Mouse (Mus musculus) liver, postnatal 0 days (tissue): ENCODE data around the gene Insig2. TPM values are rescaled to one million over a fixed set of nuclear protein-coding genes. Genes with fewer than 3 reads are reported as not detected.

Source experiments
- ATAC-seq: fragments of 200-750 bp; cut with Nextera tagmentation; 2 replicates; pipeline ENCODE4 v1.8.0; 2017; ENCODE audit warnings: mild to moderate bottlenecking, moderate library complexity
- DNase-seq: peaks from one replicate; pipeline ENCODE4 v3.0.0-alpha.2; 2016
- H3K27ac ChIP-seq: fragments of 300-500 bp; sonication (generic); 2 replicates; pipeline ENCODE4 v1.5.1; 2014; ENCODE audit warnings: antibody characterized with exemption, moderate library complexity, mild to moderate bottlenecking, low read depth
- H3K27me3 ChIP-seq: fragments of 300-500 bp; sonication (generic); 2 replicates; pipeline ENCODE4 v1.6.1; 2014; ENCODE audit warnings: low read length, control low read depth, mixed read lengths; ENCODE audit not compliant: insufficient read depth
- H3K36me3 ChIP-seq: fragments of 300-500 bp; sonication (generic); replicated peaks from 2 replicates; pipeline ENCODE4 v1.6.1; 2014; ENCODE audit warnings: mild to moderate bottlenecking, control low read depth, low read length, moderate library complexity, mixed read lengths; ENCODE audit not compliant: insufficient read depth
- H3K4me1 ChIP-seq: fragments of 300-500 bp; sonication (generic); 2 replicates; pipeline ENCODE4 v1.6.1; 2014; ENCODE audit warnings: antibody characterized with exemption, mild to moderate bottlenecking, control low read depth; ENCODE audit not compliant: insufficient read depth
- H3K4me2 ChIP-seq: fragments of 300-500 bp; sonication (generic); 2 replicates; pipeline ENCODE4 v1.6.1; 2014; ENCODE audit warnings: low read depth, mild to moderate bottlenecking, low read length, moderate library complexity, mixed read lengths
- H3K4me3 ChIP-seq: fragments of 300-500 bp; sonication (generic); 2 replicates; pipeline ENCODE4 v1.5.1; 2014; ENCODE audit warnings: low read depth, low read length
- H3K9ac ChIP-seq: fragments of 300-500 bp; sonication (generic); replicated peaks from 2 replicates; pipeline ENCODE4 v1.6.1; 2014; ENCODE audit warnings: mild to moderate bottlenecking, moderate library complexity
- H3K9me3 ChIP-seq: fragments of 300-500 bp; sonication (generic); 2 replicates; pipeline ENCODE4 v1.6.1; 2016; ENCODE audit warnings: mild to moderate bottlenecking, control low read depth, low read length, mixed read lengths
- CTCF ChIP-seq: sonication (generic); IDR thresholded peaks from 2 replicates; pipeline ENCODE4 v1.5.1; 2016; ENCODE audit warnings: antibody characterized with exemption, low read depth
- EP300 ChIP-seq: IDR thresholded peaks from 2 replicates; pipeline ENCODE4 v1.6.1; 2016; ENCODE audit warnings: antibody characterized with exemption, low read depth, mild to moderate bottlenecking
- WGBS: fragments of 180-500 bp; shearing (Covaris S2); extraction: QIAGEN DNeasy Blood & Tissue Kit; methylation state at CpG from one replicate; pipeline ENCODE4 v1.1.7; 2014; ENCODE audit not compliant: insufficient replicate concordance; 5-methylcytosine and 5-hydroxymethylcytosine counted together
- polyA plus RNA-seq: library from polyadenylated mRNA; unstranded; fragments of >200 nt; fragmentation: Nextera tagmentation; extraction: Ambion mirVana; gene quantifications from 2 replicates; pipeline ENCODE4 v1.2.1, GENCODE M21; 2015

Insig2 gene
- polyA plus RNA-seq, 1 experiment from 2014 or later = 47.7 TPM

DNA sequence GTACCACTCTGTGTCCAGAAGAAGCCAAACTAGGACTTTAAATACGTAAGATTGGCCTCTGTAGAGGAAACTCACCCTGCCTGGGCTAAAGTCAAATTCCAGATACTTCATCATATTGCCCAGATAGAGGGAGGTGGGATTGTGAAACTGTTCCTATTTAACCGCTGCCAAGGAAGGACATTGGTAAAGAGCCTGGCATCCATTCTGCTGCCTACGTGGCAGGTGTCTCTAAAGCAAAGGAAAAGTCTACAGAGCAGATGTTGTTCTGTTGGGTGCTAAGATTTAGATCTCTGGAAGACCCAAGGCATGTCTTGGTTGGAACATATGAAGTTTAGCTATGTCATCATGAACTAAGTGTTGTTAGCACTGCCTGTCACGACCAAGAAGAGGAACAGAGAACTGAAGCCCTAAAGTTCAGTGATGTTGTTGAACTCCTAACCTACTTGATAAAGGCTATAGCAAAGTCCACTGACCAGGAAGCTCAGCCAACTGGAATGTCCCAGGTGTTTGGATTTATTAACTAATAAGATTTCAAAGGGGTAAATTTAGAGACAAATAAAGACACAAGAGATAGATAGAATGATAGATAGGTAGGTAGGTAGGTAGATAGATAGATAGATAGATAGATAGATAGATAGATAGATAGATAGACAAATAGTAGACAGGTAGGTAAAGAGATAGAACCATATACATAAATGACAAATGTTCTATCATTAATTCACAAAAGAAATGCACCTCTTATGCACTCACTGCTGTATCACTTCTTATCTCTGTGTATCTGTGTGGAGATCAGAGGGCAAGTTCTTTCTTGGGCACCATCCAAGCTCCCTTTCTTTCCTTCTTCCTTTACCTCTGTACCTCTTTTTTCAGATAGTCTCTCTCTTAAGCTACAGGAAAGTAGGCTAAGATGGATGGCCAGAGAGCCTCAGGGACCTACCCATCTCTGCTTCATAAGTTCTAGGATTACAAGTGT, 16.8 kb upstream of the Insig2 start:
- Histone ChIP-seq H3K27ac (no peak overlapping the region), H3K36me3 (no peaks in the 10 kb centered on the region), H3K9me3 (no peaks in the 10 kb centered on the region), H3K4me2 (no peak overlapping the region), H3K27me3 (no peaks in the 10 kb centered on the region), H3K4me3 (no peak overlapping the region), H3K9ac (no peak overlapping the region), H3K4me1 (0 out of 2 replicates have a peak, but pooled peaks cover 1% of the 10 kb centered on the region)
- no peak for DNase-seq
- 57% methylated on average over 4 of the region's 4 CpGs for WGBS
- no peak for TF ChIP-seq EP300
- no peak for TF ChIP-seq CTCF
- no peak for ATAC-seq

DNA sequence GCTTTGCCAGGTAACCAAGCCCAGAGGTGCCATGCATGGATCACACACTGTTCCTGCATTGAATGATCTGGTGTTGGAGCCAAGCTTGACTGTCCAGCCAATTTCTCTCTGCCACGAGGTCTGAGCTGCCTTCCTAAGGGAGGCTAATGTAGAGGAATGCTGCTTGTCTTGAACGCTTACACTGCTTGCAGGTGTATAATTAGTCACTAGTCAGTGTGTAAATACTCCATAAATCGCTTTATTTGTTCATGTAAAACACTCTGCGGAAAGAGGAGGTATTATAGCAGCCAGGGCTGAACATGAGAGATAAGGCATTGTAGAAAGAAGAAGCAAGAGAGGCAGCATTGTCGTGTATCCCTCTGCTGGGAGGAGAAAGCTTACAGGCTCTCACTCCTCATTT, 11.6 kb upstream of the Insig2 start:
- TF ChIP-seq EP300 (no peak), CTCF (no peak)
- WGBS = 43% methylated on average over 5 of the region's 5 CpGs
- Histone ChIP-seq H3K4me1 (0 out of 2 replicates have a peak, but pooled peaks cover 4% of the 10 kb centered on the region), H3K4me2 (no peak overlapping the region), H3K4me3 (no peak overlapping the region), H3K9me3 (no peaks in the 10 kb centered on the region), H3K27me3 (no peaks in the 10 kb centered on the region), H3K9ac (no peak overlapping the region), H3K27ac (no peak overlapping the region), H3K36me3 (no peaks in the 10 kb centered on the region)
- ATAC-seq (no peak), DNase-seq (no peak)

DNA sequence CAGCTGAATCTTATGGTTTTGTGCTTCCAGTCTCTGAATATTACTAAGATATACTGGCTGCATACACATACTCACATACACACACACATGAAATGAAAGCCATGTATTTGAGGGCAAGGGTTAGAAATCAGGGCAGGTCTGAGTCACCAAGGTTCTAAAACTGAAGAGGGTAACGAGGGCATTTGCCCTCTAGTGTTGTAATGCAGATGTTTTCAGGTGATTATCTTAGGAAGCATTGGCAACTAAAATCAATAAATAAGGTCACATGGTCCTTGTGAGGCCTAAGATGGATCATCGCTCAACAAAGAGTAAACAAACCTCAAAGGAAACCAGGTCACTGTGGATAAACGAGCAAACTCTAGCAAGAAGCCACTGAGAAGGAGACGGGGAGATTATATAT, 3.4 kb upstream of the Insig2 start:
- H3K9me3 ChIP-seq = no peaks in the 10 kb centered on the region
- no peak overlapping the region for H3K4me3 ChIP-seq
- DNase-seq = no peak
- peak overlapping the region; percentile 64 for H3K27ac ChIP-seq
- peak; percentile 69 for ATAC-seq
- no peak overlapping the region for H3K9ac ChIP-seq
- H3K27me3 ChIP-seq = no peaks in the 10 kb centered on the region
- 49% methylated on average over 4 of the region's 4 CpGs for WGBS
- no peaks in the 10 kb centered on the region for H3K4me1 ChIP-seq
- no peak overlapping the region for H3K4me2 ChIP-seq
- H3K36me3 ChIP-seq = 0 out of 2 replicates have a peak, but pooled peaks cover 3% of the 10 kb centered on the region
- TF ChIP-seq CTCF (no peak), EP300 (peak; percentile 67)

DNA sequence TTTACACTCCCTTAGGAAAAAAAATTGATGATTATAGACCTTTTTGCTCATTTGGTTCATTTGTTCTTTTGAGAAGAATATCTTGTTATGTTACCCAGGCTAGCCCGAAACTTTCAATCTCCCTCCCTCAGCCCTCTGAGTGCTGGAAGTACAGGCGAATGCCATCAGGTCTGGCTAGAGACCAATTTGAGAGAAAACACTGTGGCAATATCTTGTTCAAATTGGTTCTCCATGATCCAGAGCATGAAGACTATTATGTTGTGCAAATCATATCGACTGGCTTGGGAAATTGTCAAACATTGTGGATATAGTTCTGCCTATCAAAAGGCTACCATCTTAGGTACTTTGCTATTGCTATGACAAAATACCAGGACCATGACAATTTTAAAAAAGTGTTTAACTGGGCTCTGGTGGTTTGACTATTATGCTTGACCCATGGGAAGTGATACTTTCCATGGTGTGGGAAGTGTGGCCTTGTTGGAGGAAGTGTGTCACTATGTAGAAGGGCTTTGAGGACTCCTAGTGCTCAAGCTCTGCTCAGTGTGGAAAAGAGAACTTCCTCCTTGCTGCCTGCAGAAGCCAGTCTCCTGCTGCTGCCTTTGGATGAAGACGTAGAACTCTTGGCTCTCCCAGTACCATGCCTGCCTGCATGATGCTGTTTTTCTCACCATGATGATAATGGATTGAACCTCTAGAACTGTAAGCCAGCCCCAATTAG, 1.8 kb upstream of the Insig2 start:
- Histone ChIP-seq H3K27ac (no peak overlapping the region), H3K4me2 (no peak overlapping the region), H3K4me1 (peaks cover 7% of the 10 kb centered on the region), H3K27me3 (no peaks in the 10 kb centered on the region), H3K36me3 (0 out of 2 replicates have a peak, but pooled peaks cover 3% of the 10 kb centered on the region), H3K9me3 (no peaks in the 10 kb centered on the region), H3K9ac (no peak overlapping the region), H3K4me3 (no peak overlapping the region)
- DNase-seq (no peak), ATAC-seq (no peak)
- WGBS = 83% methylated on average over 4 of the region's 4 CpGs
- TF ChIP-seq CTCF (no peak), EP300 (no peak)

DNA sequence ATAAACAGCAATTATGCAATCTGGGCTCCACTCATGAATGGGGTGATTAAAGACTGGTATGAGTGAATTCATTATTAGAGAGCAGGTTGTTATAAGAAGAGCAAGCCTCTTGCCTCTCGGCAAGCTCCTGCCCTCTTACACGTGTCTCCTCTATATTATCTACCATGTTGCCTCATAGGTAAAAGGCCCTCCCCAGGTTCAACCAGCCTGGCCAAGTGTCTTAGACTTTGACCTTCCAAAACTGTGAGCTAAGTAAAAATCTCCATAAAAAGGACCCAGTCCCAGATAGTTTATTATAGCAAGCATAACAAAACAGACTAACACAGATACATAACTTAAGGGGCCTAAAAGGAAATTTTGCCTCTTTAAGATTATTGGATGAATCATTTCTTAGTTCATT, 1.8 kb downstream of the Insig2 start:
- TF ChIP-seq EP300 = no peak
- no peak for TF ChIP-seq CTCF
- Histone ChIP-seq H3K4me3 (peak overlapping the region; percentile 37; the same call in 1 of the 2 replicates), H3K9me3 (no peaks in the 10 kb centered on the region), H3K4me1 (peaks cover 14% of the 10 kb centered on the region), H3K36me3 (0 out of 2 replicates have a peak, but pooled peaks cover 3% of the 10 kb centered on the region), H3K4me2 (peak overlapping the region; percentile 56), H3K9ac (no peak overlapping the region), H3K27ac (peak overlapping the region; percentile 90), H3K27me3 (no peaks in the 10 kb centered on the region)
- 84% methylated on average over 2 of the region's 2 CpGs for WGBS
- no peak for DNase-seq
- no peak for ATAC-seq

DNA sequence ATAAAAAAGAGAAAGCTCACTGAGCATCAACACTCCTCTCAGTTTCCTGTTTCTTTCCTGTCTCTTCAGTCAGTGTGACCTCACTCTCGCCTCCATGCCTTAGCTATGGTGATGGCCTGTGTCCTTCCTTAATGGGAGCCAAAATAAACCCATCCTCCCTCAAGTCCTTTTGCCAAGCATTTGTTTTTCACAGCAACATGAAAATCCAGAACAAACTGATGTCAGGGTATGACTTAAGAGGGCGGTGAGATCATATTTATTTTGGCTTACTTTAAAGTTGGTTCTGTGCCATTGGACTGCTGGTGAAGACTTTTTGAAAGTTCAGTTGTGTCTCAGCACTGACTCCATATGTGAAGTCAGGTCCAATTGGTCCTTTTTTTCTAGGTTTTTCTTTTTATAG, 3.0 kb downstream of the Insig2 start:
- Histone ChIP-seq H3K27me3 (no peaks in the 10 kb centered on the region), H3K9me3 (no peaks in the 10 kb centered on the region), H3K36me3 (0 out of 2 replicates have a peak, but pooled peaks cover 3% of the 10 kb centered on the region), H3K4me2 (0 out of 2 replicates have a peak overlapping the region, but pooled peaks have one; percentile 22), H3K9ac (peak overlapping the region; percentile 34), H3K4me3 (no peak overlapping the region), H3K27ac (peak overlapping the region; percentile 90), H3K4me1 (peaks cover 14% of the 10 kb centered on the region)
- DNase-seq (peak; percentile 22), ATAC-seq (peak; percentile 14)
- 62% methylated on average over 2 of the region's 2 CpGs for WGBS
- TF ChIP-seq CTCF = no peak
- peak; percentile 56; the same call in 1 of the 2 replicates for TF ChIP-seq EP300
